Mouse (Mus musculus): ENCODE data around the gene Ascl3.

DNA sequence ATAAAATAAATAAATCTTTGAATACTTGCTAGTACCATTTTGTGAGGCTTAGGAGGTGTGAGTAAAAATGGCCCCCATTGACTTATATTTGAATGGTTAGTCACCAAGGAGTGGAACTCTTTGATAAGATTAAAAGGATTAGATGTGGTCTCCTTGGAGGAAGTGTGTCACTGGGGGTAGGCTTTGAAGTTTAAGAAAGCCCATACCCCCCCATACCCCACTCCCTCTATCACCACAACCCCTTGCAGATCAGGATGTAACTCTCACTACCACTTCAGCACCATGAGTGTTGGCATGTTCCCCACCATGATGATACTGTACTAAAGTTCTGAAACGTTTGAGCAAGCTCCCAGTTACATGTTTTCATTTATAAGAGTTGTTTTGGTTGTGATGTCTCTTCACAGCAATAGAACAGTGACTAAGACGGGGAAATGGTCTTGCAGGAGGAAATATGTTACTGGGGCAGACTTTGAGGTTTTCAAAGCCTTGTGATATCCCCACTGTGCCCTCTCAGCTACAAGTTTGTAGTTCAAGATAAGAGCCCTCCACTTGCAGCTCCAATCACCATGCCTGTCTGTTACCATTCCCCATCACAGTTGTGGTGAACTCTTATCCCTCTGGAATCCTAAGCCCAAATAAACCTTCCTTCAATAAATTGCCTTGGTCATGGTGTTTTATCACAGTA, 37.3 kb upstream of the Ascl3 start:
- TF ChIP-seq MAFK (IDR thresholded peaks at IDR 0.05; ENCODE audit: insufficient read depth, low read depth, low read length) (no peak), HCFC1 (IDR thresholded peaks at IDR 0.05; ENCODE audit: borderline replicate concordance, insufficient read depth, low read length) (no peak), ZNF384 (IDR thresholded peaks at IDR 0.05; ENCODE audit: low read depth, low read length) (no peak)
